Mouse (Mus musculus) gastrocnemius, postnatal 10 days (tissue): ENCODE measurements around the gene Atr. TPM values are rescaled to one million over a fixed set of nuclear protein-coding genes. Genes with fewer than 3 reads are reported as not detected.
"Not testable (repeated sequence)": the region's sequence is repeated elsewhere in the genome, so short reads cannot be mapped to it uniquely, and the experiment has no call there.

Experiments used
- DNase-seq: peaks from one replicate; pipeline ENCODE4 v3.0.0; 2021; ENCODE audit warnings: mixed read lengths
- total RNA-seq, 2 experiments: library from RNA; stranded (reverse); gene quantifications; 2 replicates each; pipeline ENCODE4 v1.2.3; 2021

Gene Atr
- total RNA-seq, 2 experiments from 2014 or later: 5.9 to 8.8 TPM

DNA sequence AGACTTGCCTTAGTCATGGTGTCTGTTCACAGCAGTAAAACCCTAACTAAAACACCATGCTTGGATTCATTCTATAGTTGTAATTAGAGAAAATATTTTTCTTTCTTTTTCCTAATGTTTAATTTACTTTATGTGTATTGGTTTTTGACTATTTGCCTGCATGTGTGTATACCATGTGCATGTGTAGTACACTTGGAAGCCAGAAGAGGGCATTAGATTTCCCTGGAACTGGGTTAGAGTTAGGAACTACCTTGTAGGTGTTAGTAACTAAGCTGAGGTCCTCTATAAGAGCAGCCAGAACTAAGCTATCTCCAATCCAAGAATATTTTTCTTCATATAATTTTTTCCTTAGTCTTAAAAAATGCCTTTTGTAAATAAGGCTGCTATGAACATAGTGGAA, 75.5 kb downstream of the Atr start:
- no peak for DNase-seq

DNA sequence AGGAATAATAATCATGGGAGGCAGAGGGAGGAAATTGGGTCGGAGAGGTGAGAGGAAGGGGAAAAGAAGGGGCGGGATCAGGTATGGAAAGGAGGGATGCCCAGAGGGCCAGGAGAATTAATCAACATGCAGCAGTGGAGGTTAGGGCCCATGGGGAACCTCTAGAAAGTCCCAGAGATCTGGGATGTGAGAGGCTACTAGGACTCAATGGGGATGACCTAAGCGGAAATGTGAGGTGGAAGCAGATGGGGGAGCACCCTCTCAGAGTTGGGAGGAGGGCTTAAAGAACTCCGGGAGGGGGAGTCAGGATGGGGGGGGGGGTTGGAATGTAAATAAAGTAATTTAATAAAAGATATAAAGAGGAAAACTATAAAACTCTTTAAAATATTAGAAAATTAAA, 96.3 kb downstream of the Atr start:
- no peak for DNase-seq

DNA sequence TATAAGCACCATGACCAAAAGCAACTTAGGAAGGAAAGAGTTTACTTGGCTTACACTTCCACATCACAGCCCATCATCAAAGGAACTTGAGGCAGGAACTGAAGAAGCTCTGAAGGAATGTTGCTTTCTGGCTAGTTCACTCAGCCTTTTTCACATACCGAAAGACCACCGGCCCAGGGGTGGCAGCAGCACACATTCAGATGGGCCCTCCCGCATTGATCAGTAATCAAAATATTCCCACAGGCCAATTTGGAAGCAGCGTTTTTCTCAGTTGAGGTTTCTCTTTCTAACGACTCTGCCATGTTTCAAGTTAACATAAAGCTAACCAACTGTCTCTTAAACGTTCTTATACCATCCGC, 96.8 kb downstream of the Atr start:
- no peak for DNase-seq

DNA sequence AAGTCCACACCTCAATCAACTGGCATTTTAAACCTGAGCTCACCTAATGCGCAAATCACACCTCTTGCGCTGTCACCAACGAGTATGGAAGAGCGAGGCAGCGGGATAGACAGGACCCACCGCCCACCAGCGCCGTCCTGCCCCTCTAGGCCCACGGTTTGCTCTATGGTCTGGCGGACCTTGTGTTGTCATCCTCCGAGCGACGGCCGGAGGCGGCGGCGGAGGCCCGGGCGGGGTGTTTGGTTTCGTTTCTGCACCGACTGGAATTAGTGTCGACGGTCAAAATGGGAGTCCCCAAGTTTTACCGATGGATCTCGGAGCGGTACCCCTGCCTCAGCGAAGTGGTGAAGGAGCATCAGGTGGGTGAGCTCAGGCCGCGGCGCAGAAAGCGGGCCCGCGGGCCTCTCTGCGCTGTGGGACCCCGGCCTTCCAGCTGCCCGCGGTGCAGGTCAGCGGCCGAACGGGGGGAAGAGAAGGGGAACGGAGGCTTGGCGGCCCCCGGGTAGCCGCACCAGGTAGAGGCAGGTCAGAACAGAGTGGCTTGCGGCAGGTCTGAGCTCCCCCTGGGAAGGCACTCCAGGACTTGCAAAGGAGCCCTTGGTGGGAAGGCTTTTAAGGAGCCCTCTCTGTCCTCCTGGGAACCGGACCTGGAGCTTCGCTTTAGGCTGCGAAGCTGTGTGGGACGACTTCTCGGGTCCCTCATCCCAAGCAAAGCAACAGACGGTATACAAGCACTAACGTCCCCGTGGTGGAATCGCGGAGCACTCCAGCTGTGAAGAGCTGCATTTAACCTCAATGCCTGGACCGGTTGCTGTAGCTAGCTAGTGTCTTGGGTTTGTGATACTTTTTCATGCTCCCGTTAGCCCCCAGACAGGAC, 97.4 kb downstream of the Atr start, which contains the start of gene Xrn1:
Xrn1 (plus strand) TSS at position 176 of the 877 bp plus-strand sequence.
- DNase-seq: peak; percentile 90

DNA sequence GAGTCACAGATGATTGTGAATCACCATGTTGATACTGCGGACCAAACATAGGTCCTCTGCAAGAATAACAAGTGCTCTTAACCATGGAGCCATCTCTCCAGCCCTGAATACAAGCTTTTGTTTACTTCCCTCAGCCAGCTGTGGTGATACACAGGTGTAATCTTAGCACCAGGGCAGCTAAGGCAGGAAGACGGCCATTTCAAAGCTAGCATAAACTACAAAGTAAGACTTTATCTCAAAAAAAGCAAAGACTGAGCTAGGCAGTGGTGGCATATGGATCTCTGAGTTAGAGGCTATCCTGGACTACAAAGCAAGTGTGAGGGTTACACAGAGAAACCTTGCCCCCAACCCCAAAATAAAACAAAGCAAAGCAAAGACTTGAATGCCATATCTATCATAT, 100.2 kb downstream of the Atr start:
- no peak for DNase-seq

DNA sequence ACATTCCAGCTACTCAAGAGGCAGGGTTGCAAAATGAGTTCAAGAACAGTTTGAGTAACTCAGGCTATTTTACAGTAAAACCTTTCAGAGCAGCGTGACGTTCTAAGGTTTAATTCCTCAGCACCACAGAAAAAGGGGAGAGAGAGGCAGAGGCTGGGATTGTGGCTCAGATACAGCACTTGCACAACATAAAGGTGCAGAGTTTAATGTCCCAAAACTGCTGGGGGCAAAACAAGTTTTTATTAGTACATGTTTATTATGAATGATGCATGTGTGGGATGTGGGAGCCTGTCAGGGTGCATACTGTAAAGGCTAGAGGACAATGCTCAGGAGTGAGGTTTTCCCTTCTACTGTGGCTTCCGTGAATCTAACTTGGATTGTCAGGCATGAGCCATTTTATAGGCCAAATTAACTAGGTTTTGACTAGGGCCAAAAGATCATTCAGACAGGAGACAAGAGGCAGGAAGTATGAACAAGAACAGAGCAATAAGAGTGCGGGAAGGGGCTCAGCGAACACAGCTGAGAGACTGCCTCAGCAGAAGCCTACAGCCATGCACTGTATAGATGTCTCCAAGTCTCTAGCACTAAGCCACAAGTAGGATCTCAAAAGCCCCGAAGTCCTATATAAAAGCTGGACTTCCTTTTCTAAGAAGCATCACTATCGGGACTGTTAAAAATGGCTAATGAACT, 100.8 kb downstream of the Atr start:
- no peak for DNase-seq

DNA sequence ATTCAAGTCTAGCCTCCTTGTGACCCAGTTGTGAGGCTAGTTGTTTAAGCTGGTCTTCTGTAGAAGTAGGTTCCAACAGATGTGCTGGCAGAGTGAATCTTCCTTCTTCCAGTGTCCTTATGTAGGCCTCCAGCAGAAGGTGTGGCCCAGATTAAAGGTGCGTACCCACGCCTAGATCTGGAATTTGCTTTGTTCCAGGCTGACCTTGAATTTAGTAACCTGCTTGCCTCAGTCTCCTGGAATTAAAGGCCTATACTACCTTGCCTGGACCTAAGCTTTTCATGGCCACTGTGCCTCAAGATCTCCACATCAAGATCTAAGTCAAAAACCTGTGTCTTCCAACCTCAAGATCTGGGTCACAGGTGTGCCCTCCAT, 101.3 kb downstream of the Atr start:
- not testable (repeated sequence) for DNase-seq

DNA sequence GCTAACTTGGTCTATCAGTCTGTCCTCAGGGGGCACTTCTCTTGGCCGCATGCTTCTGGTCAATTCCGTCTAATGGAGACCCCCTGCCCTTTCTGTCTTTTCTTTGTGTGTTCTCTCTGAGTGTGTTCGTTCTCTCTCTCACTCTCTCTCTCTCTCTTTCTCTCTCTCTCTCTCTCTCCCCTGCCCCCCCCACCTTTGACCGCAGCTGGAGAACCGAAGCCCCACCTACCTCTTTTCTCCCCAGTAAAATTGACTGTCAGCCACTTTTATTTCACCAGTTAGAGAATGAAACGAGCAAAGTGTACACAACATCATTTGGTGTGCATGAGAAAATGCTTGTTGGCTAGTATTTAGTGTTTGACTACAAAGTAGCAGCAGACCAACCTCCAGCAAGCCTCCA, 101.8 kb downstream of the Atr start:
- no peak for DNase-seq

DNA sequence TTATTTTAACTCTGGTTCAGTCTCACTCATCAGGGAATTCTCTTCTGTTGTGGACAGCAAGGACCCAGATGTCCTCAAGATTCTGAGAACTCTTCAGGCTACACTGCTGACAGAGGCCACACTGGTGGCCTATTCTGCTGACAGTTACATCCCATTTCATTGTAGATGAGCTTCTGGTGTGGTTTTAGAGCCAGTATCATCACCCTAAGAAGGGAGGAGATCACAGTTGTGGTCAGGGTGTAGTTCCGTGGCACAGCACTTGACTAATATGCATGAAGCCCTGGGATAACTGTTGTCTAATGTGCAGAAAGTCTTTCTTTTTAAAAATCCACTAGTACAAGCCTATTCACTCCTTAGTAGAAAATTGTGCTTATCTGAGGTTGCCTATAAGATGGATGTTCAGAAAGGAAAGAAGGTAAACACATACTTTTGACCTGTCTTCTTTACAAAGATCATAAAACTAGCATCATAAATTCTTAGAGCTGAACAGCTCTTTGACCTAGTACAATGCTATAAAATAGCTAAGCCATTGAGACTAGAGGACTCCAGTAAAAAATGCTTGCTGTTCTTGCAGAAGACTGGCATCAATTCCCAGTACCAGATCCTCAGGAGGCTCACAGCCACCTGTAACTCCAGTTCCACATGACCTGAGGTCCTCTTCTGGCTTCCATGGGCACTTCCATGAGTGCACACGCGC, 102.5 kb downstream of the Atr start:
- no peak for DNase-seq

DNA sequence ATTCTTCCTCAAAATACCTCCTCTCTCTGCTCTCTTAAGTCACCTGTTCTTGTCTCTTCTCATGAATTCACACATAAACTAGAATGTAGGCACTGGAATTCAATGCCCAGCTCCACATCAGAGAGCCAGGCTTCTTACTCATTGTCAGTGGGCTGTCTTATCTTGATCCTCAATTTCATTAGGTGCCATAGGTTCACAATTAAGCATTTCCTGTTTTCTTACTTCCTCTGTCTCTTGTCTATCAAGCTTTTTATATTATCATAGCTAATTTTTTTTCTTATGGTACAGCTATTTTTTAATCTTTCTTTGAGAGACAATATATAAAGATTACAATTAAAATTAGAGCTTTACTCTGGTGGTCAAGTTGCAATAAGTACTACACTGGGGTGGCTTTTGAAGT, 103.7 kb downstream of the Atr start:
- DNase-seq: no peak

DNA sequence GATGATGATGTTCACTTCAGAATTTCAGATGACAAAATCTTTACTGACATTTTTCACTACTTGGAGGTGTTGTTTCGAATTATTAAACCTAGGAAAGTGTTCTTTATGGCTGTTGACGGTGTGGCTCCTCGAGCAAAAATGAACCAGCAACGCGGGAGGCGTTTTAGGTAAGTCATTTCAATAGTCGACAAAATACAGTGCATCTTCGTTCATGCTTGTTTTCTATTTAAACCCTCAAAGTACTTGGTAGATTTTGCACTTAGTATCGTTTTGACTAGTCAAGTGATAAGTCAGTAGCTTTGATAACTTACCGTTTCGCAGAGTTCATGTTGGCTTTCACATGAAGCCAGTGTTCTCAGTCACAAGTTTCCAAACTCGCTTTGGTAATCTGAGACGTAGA, 106.6 kb downstream of the Atr start:
- no peak for DNase-seq

DNA sequence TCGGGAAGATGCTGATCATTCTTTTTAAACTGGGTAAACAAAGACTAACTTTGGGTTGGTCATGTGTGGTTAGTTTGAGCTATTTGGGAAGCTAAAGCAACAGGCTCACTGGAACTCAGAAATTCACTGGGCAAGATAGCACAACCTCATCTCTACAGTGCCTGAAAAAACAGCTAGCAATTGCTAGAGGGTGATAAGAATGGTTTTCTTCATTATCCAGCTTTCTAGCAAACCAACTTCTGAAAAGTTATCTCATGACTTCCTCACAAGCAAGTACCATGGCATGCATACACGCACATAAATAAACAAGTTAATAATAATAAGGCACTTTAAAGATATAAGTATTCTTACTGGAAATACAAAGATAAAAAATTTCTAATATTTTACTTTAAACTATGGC, 120.9 kb downstream of the Atr start:
- DNase-seq: no peak

DNA sequence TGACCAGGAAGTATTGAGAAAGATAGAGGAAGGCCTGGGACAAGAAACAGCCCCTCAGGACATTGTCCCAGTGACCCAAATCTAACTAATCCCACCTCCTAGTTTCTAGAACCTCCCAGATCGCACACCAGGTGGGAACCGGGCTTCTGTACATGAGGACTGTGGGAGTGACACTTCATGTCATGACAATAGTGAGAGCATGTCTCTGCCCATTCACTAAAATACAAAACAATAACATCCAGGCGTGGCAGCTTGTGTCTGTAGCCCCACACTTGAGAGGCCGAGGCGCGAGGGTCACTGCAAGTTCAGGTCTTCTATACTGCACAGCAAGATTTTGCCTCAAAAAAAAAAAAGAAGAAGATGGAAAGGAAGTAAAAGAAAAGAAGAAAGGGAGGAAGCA, 122.5 kb downstream of the Atr start:
- DNase-seq: no peak

DNA sequence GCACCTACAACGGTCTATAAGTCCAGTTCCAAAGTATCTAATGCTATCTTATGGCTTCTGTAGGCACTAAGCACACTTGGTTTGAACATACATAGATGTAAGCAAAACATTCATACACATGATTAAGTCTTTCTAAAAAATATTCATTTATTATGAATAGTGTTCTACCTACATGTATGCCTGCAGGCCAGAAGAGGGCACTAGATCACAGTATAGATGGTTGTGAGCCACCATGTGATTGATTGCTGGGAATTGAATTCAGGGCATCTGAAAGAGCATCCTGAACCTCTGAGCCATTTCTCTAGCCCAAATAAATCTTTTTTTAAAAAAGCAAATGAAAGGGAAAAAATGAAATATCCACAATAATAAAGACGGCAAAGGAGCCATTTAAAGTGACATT, 134.9 kb downstream of the Atr start:
- no peak for DNase-seq

Other genes starting within 250 kb of the Atr start
- gene Pcolce2, start 220.0 kb upstream of the Atr start, total RNA-seq: 1 to 10 TPM; 7.4 to 9.8 TPM
- gene Trpc1, start 107.2 kb upstream of the Atr start, total RNA-seq: 1 to 10 TPM; 1.7 to 3.2 TPM
- under 1 TPM; 0.66 to 0.99 TPM for gene Pls1, start 12.3 kb upstream of the Atr start, total RNA-seq
- 10 to 100 TPM; 15.3 to 19.9 TPM for gene Xrn1, start 97.2 kb downstream of the Atr start, total RNA-seq